Mouse (Mus musculus) liver, adult (tissue): ENCODE measurements at regions not wholly inside any gene's neighbourhood (a gene's known extent, or its start where the extent isn't known, plus 50 kb on each side); places are given as distances from the start of the nearest gene placed in this dataset.

Experiments
- GATA4 ChIP-seq: IDR thresholded peaks from 2 replicates; pipeline ENCODE4 v1.6.1; 2014; ENCODE audit warnings: mild to moderate bottlenecking, low read length; ENCODE audit not compliant: insufficient replicate concordance

GRCm38 (mm10) chr15:50400006-50400781 lies 3484.5 kb upstream of the Gm7489 start:
- no peak for TF ChIP-seq GATA4

GRCm38 (mm10) chr15:50401386-50401785 lies 3483.3 kb upstream of the Gm7489 start:
- TF ChIP-seq GATA4: no peak

GRCm38 (mm10) chr15:50402551-50402950 lies 3482.2 kb upstream of the Gm7489 start:
- no peak for TF ChIP-seq GATA4

- no peak for TF ChIP-seq GATA4
These were observed 3480.8 kb upstream of the Gm7489 start for GRCm38 (mm10) chr15:50403883-50404282.

GRCm38 (mm10) chr15:50408985-50409384 lies 3475.7 kb upstream of the Gm7489 start:
- TF ChIP-seq GATA4: no peak

- no peak for TF ChIP-seq GATA4
These were observed 3467.1 kb upstream of the Gm7489 start for GRCm38 (mm10) chr15:50417641-50418040.

- no peak for TF ChIP-seq GATA4
These were observed 3461.5 kb upstream of the Gm7489 start for GRCm38 (mm10) chr15:50423082-50423665.

GRCm38 (mm10) chr15:50449604-50450003 lies 3435.1 kb upstream of the Gm7489 start:
- no peak for TF ChIP-seq GATA4

GRCm38 (mm10) chr15:50472626-50473025 lies 3412.1 kb upstream of the Gm7489 start:
- no peak for TF ChIP-seq GATA4

- TF ChIP-seq GATA4: no peak
These were observed 3386.0 kb upstream of the Gm7489 start for GRCm38 (mm10) chr15:50498716-50499115.

- no peak for TF ChIP-seq GATA4
These were observed 3376.6 kb upstream of the Gm7489 start for GRCm38 (mm10) chr15:50507999-50508624.

GRCm38 (mm10) chr15:50513036-50513435 lies 3371.7 kb upstream of the Gm7489 start:
- TF ChIP-seq GATA4: no peak

- TF ChIP-seq GATA4: no peak
These were observed 3359.9 kb upstream of the Gm7489 start for GRCm38 (mm10) chr15:50524841-50525240.

GRCm38 (mm10) chr15:50534490-50534889 lies 3350.2 kb upstream of the Gm7489 start:
- no peak for TF ChIP-seq GATA4

- TF ChIP-seq GATA4: no peak
These were observed 3321.1 kb upstream of the Gm7489 start for GRCm38 (mm10) chr15:50563611-50564010.

- no peak for TF ChIP-seq GATA4
These were observed 3303.9 kb upstream of the Gm7489 start for GRCm38 (mm10) chr15:50580811-50581210.

GRCm38 (mm10) chr15:50583951-50584350 lies 3300.8 kb upstream of the Gm7489 start:
- no peak for TF ChIP-seq GATA4

- no peak for TF ChIP-seq GATA4
These were observed 3299.2 kb upstream of the Gm7489 start for GRCm38 (mm10) chr15:50585496-50585895.
